Mouse (Mus musculus) T-helper 1 cell (primary cell): ENCODE results near the gene Pate2.

Experiments
- in situ Hi-C: fragments of 300-600 bp; cut with MboI, MseI; formaldehyde crosslinking; loops from one replicate; pipeline ENCODE4 v1.15.1; 2025; ENCODE audit warnings: high pct_unique_total_duplicates

Gene Pate2

DNA sequence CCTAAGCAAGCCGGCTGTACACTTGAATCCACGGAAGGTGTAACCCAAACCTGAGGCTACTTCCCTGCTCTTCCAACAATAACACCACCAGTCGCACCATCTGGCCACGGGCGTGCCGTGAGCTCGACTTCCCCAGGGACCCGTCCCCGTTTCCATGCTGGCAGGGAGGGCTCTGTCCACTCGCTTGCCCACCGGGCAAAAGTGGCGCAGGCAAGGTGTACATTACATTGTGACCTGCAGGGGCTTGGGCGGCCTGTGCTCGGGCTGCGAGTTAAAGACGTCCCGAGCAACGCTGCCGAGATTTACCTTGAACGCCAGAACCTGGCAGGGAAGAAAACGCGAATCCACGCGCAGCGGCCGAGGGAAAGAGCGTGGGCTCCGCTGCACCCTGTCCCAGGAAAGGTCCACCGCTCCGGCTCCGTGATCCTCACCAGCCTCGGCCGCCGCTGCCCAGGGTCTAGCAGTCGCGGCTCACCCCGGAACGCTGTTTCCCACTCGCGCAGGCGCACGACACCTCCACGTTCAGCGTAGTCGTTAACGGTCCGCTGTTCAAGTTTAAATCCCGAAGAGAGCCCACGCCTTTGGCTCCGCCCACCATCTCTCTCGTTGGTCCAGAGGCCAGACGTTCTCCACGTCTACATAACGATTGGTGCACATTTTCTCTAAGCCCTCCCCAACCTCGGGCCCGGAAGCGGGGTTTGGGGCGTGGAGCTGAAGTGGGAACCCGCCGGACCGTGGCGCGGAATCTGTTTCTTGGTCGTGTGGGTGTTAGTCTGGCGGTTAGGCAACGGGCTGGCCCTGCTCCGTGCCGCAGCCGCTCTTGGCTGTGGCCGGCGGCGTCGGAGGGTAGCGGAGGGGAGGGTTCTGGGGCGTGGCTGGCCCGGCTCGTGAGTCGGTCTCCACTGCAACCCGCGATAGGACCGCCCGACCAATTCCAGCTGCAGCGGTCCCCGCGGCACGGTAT lies at the start of gene Pate2, which contains the start of gene Hyls1:
TSS of gene Pate2 (plus strand) at position 714 of the 964 bp plus-strand sequence.
TSS of gene Hyls1 (minus strand) at position 828 of the 964 bp plus-strand sequence.
- in situ Hi-C loops: no loop called here

GRCm38 (mm10) chr9:35520631-35521348 lies 49.3 kb upstream of the Pate2 start:
- in situ Hi-C loops: no loop called here

DNA sequence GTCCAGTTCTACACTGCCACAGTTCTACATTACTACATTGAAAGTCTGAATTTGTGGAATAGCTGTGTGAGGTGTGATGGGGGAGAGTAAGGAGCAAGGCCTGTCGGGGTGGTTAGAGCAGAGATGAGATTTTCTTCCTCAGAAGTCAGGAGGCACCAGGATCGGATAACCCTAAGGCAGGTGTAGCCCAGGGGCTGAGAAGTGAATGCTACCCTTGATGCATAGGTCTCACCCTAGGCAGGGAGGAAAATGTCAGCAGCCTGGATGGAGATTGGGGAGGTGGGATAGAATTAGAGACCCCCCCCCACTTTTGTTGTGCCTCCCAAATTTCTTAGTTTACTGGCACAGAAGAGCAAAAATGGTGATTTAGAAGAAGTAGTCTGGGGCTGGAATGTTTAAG lies 47.8 kb upstream of the Pate2 start:
- in situ Hi-C loops: no loop called here

DNA sequence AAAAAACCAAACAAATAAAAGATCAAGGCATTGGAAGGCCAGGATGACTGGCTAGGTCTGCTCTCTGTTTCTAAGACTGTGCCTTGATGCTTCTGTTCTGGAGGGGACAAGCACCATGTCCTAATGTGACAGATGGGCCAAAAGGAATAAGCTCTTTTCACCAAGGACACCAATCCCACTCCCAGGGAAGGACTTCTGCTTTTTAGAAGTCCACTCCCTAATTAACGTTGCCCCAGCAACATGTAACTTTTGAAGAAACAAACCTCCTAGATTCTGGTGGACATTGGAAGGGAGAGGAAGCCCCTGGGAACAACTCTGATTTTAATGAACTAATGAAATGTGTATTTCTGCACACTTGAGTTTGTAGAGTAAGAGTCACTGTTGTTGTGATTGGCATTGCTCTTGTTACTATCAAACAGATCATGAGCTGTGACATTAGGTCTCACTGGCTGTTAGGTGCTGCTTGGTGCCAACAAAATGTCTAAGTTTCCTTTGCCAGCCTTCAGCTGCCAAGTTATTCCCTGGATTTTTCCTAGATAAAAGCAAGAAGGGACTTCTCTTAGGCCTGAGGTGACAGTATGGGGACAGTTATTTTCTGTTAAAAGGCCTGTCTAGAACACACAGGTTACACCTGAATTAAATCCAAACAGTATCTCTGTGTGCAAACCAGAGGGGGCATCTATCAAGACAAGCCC lies 47.1 kb upstream of the Pate2 start:
- in situ Hi-C loops: no loop called here

- in situ Hi-C loops: no loop called here
Measured at GRCm38 (mm10) chr9:35523541-35523940, 46.5 kb upstream of the Pate2 start.

- in situ Hi-C loops: no loop called here
Measured at GRCm38 (mm10) chr9:35523941-35524411, 46.1 kb upstream of the Pate2 start.

DNA sequence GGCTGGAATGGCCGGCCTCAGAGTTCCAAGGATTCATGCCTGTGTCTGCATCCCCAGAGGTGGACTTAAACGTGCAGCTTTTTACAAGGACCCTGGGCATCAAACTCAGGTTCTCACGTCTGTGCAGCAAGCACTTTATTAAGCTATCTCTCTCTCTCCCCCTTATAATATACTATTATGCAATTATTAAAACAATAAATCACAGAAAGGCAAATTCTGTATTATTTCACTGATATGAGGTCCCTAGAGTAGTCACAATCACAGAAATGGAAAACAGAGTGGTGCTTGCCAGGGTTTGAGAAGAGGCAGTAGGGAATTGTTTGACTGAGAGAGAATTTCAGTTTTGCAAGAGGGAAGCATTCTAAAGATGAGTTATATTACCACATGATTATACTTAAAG lies 40.9 kb upstream of the Pate2 start:
- in situ Hi-C loops: no loop called here

DNA sequence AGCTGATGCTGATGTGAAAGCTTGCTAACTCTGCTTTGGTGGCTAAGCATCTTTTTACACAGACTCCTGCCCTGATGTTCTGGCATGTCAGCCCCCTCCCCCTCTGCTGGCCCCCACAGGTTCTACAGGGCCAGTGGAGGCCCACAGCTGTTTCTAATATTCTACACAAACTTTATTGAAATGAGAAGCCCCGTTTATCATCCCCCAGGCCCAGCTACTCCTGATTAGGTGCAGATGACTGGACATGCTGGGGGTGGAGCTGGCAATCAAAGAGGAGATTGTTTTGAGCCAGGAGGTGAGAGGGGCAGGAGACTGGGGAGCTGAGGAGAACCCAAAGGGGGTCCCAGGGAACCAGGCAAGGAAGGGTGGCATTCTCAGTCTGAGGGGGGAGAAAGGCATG lies 40.3 kb upstream of the Pate2 start:
- in situ Hi-C loops: loop anchor here (5.0 to 10.0 kb wide), 2 partner anchors 242 to 1035 kb away; no protein-coding TSS in a partner anchor

GRCm38 (mm10) chr9:35533266-35533665 lies 36.8 kb upstream of the Pate2 start:
- in situ Hi-C loops: loop anchor here (5.0 to 10.0 kb wide), 2 partner anchors 246 to 1038 kb away; no protein-coding TSS in a partner anchor

DNA sequence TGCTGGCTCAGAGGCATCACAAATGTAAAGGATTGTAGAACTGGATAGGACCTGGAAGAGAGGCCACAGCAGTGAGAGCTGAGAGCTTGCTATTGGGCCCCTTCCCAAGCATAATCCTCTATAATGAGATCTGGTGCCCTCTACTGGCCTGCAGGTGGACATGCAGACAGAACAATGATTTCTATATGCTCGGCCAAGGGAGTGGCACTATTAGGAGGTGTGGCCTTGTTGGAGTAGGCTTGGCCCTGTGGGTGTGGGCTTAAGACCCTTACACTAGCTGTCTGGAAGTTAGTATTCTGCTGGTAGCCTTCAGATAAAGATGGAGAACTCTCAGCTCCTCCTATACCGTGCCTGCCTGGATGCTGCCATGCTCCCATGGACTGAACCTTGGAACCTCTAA lies 35.0 kb upstream of the Pate2 start:
- in situ Hi-C loops: loop anchor here (10.0 kb wide), 1 partner anchor 1040 kb away; no protein-coding TSS in a partner anchor

DNA sequence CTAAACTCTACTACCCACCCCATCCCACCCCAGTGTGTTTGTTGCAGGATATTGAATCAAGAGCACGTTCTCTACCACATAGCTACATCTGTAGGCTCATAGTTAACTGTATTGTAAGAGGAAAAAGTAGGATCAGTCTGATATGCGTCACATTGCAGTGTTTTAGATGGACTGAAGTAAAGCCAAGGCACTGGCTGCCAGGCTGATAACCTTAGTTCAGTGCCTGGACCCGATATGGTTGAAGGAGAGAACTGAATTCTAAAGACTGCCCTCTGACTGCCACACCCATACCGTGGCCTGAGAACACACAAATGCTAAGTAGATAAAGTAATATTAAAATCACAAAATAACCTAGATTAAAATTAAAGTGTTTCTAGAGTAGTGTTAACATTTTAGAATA lies 34.2 kb upstream of the Pate2 start:
- in situ Hi-C loops: loop anchor here (10.0 kb wide), 1 partner anchor 1041 kb away; no protein-coding TSS in a partner anchor

- in situ Hi-C loops: loop anchor here (10.0 kb wide), 1 partner anchor 1044 kb away; no protein-coding TSS in a partner anchor
Measured at GRCm38 (mm10) chr9:35539001-35539750, 30.9 kb upstream of the Pate2 start.

DNA sequence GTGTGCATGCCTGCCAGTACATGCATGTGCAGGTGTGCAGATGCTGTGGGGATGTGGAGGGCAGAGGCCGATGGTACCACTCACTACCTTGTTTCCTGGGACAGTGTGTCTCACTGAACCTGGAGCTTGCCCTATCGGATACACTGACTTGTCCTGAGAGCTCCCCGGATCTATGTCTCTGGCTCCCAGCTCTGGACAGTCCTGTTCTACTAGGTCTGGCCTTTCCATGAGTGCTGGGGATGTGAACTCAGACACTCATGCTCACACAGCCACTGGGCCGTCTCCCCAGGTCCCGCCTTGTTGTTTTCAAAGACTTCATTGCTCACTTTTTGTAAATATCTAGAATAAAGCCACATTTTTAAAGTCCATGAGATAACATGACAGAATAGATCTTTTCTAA lies 29.1 kb upstream of the Pate2 start:
- in situ Hi-C loops: no loop called here

- in situ Hi-C loops: no loop called here
Measured at GRCm38 (mm10) chr9:35541488-35541887, 28.6 kb upstream of the Pate2 start.

DNA sequence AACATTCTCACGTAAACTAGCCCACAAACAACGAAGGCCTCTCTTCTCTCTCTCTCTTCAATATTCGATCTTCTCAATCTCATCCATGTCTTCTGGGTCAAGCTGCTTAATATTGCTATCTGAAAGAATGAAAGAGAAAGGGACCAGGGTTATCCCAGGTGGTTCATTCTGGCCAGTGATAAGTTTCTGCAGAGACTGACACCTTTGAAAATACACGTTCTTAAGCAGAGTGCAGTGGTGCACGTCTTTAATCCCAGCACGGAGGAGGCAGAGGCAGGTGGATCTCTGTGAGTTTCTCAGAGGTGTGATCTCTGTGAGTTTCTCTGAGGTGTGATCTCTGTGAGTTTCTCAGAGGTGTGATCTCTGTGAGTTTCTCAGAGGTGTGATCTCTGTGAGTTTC lies 28.1 kb upstream of the Pate2 start:
- in situ Hi-C loops: no loop called here

DNA sequence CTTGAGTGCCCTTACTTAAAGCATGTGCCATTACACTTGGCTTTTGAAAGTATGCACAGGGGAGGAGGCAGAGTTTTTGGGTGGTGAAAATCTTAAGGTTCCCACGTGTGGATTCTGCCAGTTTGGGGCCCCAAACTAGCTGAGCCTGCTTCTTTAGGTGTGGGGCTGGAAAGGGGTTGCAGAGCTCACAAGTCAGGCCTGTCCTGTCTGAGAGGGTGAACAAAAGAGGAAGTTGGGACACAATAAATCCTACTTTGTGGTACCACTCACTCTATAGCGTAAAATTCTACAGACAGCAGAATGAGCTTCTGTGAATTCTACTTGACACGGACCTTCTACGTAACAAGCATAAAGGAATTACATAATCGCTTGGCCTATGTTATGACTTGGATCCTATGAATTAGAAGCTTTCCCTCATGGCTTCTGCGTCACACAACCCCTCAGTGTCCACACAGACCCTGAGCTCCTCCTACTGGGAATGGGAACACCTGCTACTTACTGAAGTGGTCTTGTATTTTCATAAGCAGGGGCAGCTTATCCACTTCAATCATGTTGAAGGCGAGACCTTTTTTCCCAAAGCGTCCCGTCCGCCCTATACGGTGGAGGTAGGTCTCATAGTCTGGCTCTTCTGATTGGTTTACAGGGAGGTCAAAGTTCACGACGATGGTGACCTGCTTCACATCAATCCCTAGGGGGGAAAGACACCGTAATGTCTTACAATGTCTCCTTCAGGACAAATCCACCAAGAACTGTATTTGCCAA lies 26.8 kb upstream of the Pate2 start:
- in situ Hi-C loops: no loop called here

DNA sequence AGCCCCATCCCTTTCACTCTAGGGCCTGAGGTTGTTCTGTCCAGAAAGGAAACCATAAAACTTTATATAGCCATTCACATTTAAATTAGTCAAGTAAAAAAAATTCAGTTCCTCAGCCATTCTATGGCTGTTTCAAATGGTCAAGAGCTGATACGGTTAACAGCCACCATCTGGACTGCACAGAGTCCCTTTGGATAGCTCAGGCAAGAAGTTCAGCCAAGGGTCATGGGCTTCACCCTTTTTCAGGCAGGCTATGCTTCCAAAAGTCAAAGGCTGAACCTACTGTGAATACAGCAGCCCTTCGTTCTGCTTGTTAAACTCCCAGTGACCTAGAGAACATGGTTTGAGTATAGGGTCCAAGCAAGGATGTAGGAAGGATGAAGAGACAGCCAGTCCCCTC lies 25.4 kb upstream of the Pate2 start:
- in situ Hi-C loops: no loop called here

DNA sequence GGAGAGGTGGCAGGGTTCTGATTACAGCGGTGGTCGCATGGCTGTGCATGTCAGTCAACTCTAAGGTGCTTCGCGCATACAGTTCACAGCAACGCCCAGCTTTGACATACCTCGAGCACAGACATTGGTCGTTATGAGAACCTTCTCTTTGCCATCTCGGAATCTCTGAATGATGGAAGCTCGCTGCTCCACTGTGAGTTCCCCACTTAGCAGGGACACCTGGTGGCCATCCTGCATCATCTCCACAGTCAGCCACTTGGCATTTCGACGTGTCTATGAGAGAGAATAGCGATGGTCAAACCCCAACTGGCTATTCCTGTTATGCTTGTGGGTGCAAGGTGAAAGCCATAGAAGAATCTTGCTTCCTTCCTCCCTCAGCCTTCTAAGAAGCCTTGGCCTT lies 24.4 kb upstream of the Pate2 start:
- in situ Hi-C loops: no loop called here

DNA sequence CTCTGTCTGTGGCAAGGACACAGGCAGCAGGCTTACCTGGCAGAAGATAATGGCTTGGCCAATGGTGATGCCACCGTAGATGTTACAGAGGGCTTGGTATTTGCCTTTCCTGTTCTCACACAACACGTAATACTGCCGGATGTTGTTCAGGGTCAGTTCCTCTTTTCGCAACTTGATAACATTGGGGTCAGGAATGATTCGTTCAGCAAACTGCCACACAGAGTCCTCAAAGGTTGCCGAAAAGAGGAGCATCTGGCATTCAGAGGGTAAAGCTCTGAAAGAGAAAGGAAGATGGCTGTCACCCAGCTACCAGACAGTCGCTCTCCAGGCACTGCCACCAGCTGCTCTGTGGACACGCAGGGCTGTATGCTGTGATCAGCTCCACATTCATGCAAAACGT lies 23.3 kb upstream of the Pate2 start:
- in situ Hi-C loops: no loop called here

GRCm38 (mm10) chr9:35548455-35548854 lies 21.6 kb upstream of the Pate2 start:
- in situ Hi-C loops: no loop called here
